Mouse (Mus musculus) urinary bladder, postnatal 10 days (tissue): ENCODE measurements around the gene Man2b1.
A peak's percentile ranks its signal among the peaks of the same experiment; 100 is the strongest.

Experiments used
- DNase-seq: peaks from one replicate; pipeline ENCODE4 v3.0.0; 2022; ENCODE audit warnings: low spot score

Gene Man2b1

GRCm38 (mm10) chr8:85083108-85083813 lies at the start of gene Man2b1:
Gene Man2b1, plus strand, starts transcription at chr8:85083270.
- peak; percentile 68 for DNase-seq

- DNase-seq: no peak
These were observed 49.2 kb upstream of the Man2b1 start for GRCm38 (mm10) chr8:85033867-85034266.

- DNase-seq: no peak
These were observed 48.3 kb upstream of the Man2b1 start for GRCm38 (mm10) chr8:85034764-85035163.

GRCm38 (mm10) chr8:85035165-85035727 lies 47.8 kb upstream of the Man2b1 start:
- DNase-seq: no peak

- no peak for DNase-seq
These were observed 47.3 kb upstream of the Man2b1 start for GRCm38 (mm10) chr8:85035728-85036310.

- DNase-seq: no peak
These were observed 46.7 kb upstream of the Man2b1 start for GRCm38 (mm10) chr8:85036381-85036717.

- DNase-seq: peak; percentile 61
These were observed 46.2 kb upstream of the Man2b1 start, which contains the start of gene Tnpo2 for GRCm38 (mm10) chr8:85036718-85037365. Gene Tnpo2, plus strand, starts transcription at chr8:85036915.

GRCm38 (mm10) chr8:85037366-85037680 lies 45.7 kb upstream of the Man2b1 start:
- DNase-seq: no peak

- no peak for DNase-seq
These were observed 45.2 kb upstream of the Man2b1 start for GRCm38 (mm10) chr8:85037681-85038531.

- no peak for DNase-seq
These were observed 39.5 kb upstream of the Man2b1 start for GRCm38 (mm10) chr8:85043619-85044018.

- DNase-seq: no peak
These were observed 25.7 kb upstream of the Man2b1 start for GRCm38 (mm10) chr8:85057367-85057766.

GRCm38 (mm10) chr8:85059879-85060616 lies 23.0 kb upstream of the Man2b1 start, which contains the start of gene Fbxw9:
Gene Fbxw9, plus strand, starts transcription at chr8:85060055.
- peak; percentile 75 for DNase-seq

GRCm38 (mm10) chr8:85062603-85063002 lies 20.5 kb upstream of the Man2b1 start:
- no peak for DNase-seq

GRCm38 (mm10) chr8:85065213-85065612 lies 17.9 kb upstream of the Man2b1 start:
- DNase-seq: no peak

GRCm38 (mm10) chr8:85067155-85067554 lies 15.9 kb upstream of the Man2b1 start:
- no peak for DNase-seq

GRCm38 (mm10) chr8:85067982-85068381 lies 15.1 kb upstream of the Man2b1 start, which contains the start of gene Gm5741:
Gene Gm5741, minus strand, starts transcription at chr8:85067982.
- DNase-seq: no peak

- no peak for DNase-seq
These were observed 12.0 kb upstream of the Man2b1 start for GRCm38 (mm10) chr8:85071041-85071440.

- DNase-seq: peak; percentile 71
These were observed 11.4 kb upstream of the Man2b1 start, which contains the start of gene Dhps for GRCm38 (mm10) chr8:85071514-85072281. Gene Dhps, plus strand, starts transcription at chr8:85071757.

GRCm38 (mm10) chr8:85072364-85072929 lies 10.6 kb upstream of the Man2b1 start:
- DNase-seq: no peak

GRCm38 (mm10) chr8:85073041-85073612 lies 9.9 kb upstream of the Man2b1 start:
- no peak for DNase-seq
